Mouse (Mus musculus): ENCODE measurements around the gene Uck2. TPM values are rescaled to one million over a fixed set of nuclear protein-coding genes. Genes with fewer than 3 reads are reported as not detected.

The Uck2 gene
- total RNA-seq, 2 experiments from 2014 or later: 55.1 to 56.9 TPM

DNA sequence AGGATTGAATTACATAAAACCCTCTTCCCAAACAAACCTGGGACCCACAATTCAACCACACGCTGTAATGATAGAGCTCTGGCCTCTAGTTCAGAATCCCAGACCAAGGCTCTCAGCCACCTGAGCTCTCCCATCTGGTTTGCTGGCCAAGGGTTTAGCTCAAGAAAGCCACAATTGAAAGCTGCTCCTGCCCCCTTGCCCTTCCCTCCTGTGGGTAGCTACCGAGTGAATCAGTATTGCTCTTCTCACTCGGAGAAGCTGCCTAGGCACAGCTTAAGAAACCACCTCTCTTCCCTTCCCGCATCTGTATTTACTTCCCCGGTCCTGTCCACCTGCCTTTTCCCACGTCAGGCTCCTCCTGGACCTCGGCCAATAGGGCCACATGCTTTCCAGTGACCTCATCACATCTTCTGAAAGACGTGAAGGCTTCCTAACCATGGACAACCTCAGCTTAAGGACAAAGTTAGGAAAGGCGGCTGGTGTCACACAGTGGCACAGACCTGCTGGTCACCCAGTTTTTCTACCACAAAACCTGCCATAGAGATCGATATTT, 22.6 kb downstream of the Uck2 start:
- no peak for DNase-seq
- intact Hi-C loops (cut with DNase I): no loop called here

DNA sequence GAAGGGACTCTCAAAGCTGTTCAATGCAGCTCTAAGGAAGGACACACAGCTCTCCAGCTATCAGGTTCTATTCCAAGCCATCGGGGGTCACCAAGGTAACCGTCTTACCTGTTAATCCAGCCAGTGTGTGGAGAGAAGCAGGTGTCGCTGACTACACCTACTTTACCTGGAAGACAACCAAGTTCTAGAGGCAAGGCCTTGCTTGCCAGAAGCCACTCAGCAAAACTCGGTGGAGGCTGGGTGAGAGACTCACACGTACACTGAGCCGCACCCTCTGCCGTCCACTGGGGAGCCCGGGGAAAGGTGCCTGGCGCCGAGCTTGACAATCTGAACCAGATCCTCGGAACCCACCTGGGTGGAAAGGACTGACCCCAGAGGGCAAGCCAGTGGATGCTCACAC, 23.4 kb downstream of the Uck2 start:
- intact Hi-C loops (cut with DNase I): no loop called here
- no peak for DNase-seq

DNA sequence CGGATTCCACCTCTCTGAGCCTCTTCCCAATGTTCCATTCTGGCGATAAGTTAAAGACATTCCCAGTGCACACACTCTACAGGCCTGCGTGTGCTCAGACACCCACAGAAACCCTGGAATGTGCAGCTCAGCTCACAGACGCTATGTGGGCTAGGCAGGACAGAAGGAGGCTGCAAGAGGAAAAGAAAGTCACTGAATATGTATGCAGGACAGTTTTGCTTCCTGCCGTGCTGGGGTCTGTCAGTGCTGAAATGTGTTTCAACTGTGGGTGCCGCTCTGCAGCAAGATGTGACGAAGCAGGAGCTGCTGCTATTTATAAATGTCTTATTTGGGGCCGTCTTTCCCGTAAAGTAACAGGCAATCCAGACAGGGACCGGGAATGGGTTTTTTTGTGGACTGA, 25.4 kb downstream of the Uck2 start:
- intact Hi-C loops (cut with DNase I): no loop called here
- no peak for DNase-seq

DNA sequence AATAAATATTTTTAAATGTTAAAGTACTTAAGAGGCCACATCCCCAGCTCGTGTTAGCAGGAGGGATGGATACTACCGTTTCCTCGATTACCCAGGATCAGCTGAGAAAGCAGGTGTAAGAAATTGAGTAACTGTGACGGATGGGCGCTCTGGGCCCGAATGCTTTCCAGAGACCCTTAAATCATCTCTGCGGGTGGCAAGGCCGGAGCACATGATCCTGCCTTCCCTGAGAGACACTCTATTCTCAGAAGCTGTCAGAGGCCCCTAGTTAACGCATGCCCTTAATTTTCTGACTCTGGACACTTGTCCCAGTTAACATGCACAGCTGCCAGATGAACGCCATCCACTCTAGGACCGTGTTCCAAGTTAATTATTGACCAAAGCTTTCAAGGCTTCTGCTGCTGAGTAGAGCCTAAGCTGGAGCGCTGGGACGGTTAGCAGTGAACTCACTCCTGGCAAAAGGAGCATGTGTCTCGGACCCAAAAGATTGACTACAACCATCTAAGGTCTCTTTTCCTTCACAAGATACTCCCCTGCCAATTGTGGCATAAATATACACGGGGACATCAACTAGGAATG, 28.3 kb downstream of the Uck2 start:
- intact Hi-C loops (cut with DNase I): no loop called here
- no peak for DNase-seq

DNA sequence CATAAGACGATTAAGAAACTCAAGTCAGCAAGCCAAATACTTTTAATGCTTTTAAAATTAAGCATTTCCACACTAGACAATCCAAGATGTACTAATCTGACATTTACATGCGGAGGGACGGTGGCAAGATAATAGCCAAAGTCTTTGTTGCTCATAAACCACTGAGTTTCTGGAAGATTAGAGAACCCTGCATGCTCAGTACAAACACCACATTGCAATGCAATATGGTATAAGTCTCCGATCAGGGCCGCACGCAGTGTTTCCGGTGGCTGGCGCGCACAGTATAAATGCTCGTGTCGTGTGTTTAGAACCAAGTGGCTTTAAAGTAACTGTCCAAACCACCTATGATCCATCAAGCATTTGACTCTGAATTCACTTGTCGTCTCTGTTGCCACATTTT, 31.5 kb downstream of the Uck2 start:
- intact Hi-C loops (cut with DNase I): no loop called here

DNA sequence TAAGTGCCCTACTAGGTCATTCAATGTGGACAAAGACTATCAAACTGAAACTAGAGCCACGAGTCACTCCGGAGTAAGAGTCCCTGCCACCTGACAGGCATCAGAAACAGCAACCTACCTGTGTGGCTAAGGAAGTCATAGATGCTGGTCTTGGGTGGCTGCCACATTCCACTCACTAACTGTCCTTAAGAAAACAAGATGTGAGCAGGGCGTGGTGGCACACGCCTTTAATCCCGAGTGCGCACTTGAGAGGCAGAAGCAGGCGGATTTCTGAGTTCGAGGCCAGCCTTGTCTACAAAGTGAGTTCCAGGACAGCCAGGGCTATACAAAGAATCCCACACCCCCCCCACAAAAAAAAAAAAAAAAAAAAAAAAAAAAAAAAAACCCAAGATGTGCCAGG, 35.2 kb downstream of the Uck2 start:
- intact Hi-C loops (cut with DNase I): no loop called here
- no peak for DNase-seq

More for the DNA sequence above, 31.5 kb downstream of the Uck2 start:
- no peak for DNase-seq

DNA sequence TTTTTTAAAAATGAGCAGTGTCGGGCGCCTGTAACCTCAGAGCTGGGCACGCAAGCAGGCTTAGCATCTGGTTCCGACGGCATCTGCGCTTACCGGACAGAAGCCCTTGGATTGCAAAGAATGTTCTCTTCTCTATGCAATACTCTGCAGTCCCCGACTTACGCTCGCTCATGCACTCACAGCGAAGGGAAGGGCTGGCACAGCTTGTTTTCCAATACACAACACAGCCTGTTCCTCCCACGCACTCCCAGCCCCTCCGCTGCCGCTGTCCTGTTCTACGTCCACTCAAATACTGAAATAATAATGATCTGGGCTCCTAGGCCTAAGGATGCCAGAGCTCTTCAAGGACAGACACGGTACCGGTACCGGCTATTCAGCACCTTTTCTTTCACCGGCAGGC, 35.9 kb downstream of the Uck2 start:
- intact Hi-C loops (cut with DNase I): no loop called here
- DNase-seq: no peak

DNA sequence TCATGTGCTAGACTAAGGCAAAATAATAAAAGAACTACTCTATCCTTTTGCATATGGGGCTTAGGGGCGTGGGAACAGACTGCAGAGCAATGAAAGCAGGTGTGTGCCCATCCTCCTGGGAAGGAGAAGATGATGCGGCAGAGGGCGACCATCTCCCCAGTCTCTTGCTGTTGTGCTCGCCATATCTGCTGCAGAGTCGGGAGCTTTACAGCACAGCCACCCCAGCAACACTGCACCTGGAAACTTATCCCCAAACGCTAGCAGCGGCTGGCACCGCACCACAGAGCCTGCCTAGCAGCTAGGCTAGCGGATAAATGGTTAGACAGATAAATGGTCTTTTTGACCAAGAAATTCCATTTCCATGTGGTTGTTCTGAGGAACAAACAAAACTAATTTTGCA, 37.2 kb downstream of the Uck2 start:
- DNase-seq: no peak
- intact Hi-C loops (cut with DNase I): no loop called here

DNA sequence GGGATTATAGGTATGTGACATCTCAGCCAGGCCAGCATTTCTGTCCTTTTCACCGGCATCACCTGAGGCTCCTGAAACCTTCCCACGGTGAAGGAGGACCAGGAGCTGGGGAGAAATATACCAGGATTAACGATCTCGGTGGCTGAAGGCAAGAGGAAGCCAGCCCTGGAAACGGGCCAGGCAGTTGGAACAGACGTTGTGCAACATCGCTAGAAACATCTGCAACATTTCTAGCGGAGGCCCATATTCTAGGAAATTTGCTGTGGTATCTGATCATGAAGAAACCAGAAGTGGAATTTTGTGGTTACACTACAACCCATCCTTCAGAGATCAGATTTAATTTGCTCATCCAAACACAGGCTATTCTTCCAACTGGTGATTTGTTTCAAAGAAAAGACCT, 38.1 kb downstream of the Uck2 start:
- DNase-seq: peak; percentile 62 to 72
- intact Hi-C loops (cut with DNase I): no loop called here

DNA sequence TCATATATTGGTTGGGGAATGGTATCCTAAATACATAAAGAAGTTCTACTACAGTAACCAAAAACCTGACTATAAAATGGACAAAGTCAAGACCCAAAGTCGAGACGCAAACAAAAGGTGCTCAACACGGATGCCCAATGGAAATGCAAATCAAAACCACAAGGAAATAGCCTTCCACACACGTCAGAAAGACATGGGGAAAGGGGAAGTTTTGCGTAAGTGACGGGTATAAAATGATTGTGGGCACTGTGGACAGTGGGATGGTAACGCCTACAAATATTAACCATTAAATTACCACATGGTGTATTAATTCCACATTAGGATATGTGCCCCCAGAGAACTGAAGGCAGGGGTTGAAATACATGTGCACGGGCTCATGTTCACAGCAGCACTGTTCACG, 38.8 kb downstream of the Uck2 start:
- intact Hi-C loops (cut with DNase I): no loop called here
- DNase-seq: no peak

DNA sequence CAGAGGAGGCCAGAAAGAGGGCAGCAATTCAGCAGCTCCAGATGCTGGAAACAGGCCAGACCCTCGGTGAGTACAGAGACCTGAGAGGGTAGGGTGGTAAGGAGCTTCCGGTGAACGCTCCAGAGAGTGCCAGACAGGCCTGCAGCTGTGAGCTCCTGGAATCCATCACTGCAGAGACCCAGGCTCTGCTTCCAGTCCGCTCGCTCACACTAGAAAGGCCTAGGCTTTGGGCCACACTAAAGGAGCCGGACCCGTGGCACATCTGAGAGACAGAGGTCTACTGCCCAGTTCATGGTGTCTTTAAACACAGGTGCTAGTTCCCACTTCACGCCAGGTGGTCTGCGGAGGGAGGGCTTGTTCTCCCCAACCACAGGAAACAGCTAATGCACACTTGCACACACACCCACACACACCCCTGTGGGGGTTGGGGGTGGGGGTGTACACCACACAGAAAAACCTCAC, 39.9 kb downstream of the Uck2 start:
- DNase-seq: peak; percentile 46 to 48
- intact Hi-C loops (cut with DNase I): no loop called here

DNA sequence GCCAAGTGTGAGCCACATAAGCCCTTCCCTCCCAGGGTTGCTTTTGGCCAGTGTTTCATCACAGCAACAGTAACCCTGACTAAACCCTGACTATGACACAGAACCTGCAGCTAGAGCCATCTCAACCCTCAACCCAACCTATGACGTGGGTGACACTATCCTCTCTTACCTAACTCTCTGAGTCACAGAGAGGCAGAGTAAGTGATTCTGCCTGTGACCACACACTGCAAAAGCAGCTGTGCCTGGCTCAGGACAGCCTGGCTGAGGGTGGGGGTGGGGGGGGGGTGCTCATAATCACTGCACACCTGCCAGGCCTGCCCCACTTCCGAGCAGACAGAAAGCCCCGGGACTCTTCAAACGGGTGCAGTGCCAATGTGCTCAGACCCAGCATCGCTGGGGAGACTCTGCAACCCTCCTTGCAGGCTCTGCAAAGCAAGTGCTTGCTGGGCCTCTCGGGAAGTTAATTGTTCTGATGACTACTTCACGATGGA, 42.9 kb downstream of the Uck2 start:
- intact Hi-C loops (cut with DNase I): no loop called here
- no peak for DNase-seq

DNA sequence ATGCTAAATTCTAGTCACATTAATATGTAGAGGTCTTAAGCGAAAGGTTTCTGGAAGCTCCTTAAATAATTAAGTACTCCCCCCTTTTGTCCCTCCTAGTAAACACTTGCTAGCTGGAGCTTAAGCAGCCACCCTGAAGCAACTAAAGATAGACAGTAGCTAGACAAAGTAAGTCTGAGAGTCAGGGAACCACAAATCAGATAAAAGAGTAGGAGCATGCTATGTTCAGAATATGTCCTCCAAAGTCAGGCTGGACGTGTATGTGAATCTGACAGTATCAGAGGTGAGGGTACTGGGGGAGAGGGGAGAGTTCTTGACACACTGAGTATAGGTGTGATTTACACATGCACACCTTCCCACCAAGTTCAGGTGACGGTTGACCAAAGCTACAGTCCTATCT, 43.6 kb downstream of the Uck2 start:
- no peak for DNase-seq
- intact Hi-C loops (cut with DNase I): no loop called here

DNA sequence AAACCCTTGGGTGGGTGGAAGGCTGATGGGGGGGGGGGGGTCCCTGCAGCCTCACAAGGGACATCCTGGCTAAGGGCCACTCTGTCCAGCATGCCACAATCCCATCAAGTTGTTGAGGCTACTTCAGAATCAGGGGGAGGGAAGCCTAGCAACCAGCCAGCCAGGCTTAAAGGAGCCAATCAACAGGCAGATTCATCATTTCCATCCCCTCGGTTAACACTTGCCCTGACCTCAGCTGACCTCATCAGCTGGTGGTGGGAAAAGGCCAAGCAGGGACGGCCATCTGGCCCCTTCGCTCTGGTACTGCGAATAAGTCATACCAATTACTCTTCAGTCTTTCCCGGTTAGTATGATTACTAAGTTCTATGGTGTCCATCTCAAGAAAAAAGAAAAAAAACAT, 44.8 kb downstream of the Uck2 start:
- DNase-seq: peak in 1 of 2 experiments; percentile 56
- intact Hi-C loops (cut with DNase I): no loop called here

DNA sequence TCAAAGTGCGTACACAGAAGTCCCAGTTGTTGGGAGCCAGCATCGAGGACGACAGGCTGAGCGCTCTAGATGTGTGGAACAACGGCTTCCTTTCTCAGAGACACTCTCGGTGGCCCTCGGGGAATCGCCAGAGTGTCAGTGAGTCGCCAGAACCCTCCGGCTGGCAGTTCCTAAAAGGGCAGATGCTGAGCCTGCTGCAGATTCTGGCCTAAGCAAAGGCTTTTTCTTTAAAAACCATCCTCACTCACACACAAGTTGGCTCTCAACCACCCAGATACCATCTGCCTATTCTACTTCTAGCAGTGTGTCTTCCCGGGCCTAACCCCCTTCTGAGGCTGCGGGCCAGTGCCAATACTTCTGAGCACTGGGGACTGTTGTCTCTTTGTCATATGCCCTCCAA, 45.2 kb downstream of the Uck2 start:
- intact Hi-C loops (cut with DNase I): no loop called here
- no peak for DNase-seq

DNA sequence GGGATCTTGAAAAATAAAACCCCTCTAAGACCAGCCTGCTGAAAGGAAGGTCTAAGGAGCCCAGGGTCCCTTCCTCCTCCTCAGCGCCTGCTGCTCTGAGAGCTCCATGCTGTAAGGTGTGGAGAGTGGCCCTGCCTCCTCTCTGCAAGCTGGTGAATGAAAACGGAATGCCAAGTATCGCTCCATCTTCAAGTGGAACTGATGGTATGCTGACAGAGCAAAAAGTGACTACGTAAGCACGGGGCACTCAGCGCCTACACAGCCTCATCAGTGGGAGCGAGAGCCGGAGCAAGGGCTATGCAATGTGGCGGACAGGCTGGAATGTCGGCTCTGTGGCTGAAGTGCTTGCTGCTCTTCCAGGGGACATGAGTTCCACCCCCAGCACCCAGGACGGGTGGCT, 47.3 kb downstream of the Uck2 start:
- intact Hi-C loops (cut with DNase I): no loop called here
- DNase-seq: no peak

DNA sequence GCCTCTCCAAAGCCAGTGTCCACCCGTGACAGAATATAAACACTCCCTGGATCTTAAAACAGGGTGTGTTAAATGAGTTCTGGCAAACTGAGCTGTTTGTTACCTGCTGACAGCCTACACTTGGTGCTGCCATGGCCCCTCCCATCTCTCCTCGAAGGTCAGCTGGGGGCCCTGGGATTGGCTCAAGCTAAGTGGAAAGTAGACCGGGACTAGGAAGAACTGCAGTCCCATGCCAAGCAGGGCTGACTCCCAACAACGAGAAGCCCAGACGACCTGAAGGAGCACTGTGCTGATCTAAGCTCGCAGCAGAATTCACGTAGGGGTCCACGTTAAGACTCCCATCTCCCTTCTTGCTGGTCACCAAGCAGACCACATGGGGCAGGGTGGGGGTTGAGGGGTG, 48.3 kb downstream of the Uck2 start:
- intact Hi-C loops (cut with DNase I): no loop called here
- peak in 1 of 2 experiments; percentile 56 for DNase-seq

DNA sequence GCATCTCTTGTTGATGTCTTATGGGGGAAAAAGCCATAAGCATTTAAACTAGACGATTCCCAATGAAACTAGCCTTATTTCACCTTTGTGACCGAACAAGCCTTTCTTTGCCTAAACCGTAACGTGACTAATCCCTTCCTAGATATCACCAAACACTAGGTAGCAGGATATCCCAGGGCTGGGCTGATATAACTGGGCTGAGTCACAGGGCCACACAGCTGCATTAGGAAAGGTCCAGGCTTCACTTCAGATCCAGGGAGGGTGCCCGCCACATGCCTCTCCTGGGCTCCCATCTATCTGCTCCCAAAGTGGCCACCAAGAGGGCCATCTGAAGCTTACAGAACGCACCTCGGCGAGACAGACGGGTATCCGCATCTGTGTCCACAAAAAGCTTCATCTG, 50.8 kb downstream of the Uck2 start:
- no peak for DNase-seq
- intact Hi-C loops (cut with DNase I): loop anchor here (5.0 kb wide), 1 partner anchor 38 kb away; no protein-coding TSS in a partner anchor

DNA sequence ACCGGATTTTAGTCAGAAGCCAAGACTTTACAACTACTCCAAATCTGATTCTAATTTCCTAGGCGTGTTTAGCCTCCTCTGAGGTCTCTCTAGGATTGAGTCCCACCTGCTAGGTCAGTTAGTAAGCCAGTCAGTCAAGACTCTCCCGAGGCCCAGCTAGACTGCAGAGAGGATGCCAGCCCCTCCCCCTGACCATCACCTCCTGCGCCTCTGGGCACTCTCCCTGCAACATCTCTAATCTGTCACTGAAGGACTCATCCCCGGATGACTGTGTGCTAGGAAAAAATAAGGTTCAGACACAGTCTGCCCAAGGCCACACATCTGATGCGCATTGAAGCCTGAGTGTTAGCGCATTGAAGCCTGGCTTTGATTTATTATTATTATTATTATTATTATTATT, 52.2 kb downstream of the Uck2 start:
- no peak for DNase-seq
- intact Hi-C loops (cut with DNase I): loop anchor here (5.0 kb wide), 1 partner anchor 39 kb away; no protein-coding TSS in a partner anchor

DNA sequence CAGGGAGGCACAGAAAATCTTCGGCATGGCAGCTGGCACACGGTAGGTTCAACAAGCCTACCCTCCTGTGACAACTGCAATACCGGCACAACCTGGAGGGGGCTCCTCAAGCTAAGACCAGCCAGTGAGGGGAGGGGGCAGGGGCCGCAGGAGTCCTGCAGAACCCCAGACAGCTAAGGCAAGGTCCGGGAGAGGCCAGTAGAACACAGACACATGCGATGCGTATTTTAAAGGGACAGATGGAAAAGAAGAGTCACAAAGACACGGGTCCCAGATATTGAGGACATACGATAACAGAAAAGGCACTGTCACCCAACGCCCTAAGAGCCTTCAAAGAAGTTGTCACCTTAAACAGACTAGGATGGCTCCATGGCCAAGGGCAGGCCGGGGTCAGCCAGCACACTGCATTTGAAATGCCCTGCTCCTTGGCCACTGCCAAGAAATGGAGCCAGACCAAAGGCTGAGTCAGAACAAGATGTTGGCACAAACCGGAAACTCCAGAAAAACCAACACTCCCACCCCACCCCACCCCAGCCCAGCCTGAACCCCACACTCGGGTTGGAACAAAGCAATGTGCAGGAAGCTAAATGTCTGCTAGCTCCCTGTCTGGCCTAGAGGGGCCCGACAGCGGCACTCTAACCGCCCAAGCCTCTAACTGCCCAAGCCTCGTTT, 53.4 kb downstream of the Uck2 start:
- intact Hi-C loops (cut with DNase I): loop anchor here (2.0 to 5.0 kb wide), 2 partner anchors 41 to 77 kb away; partner anchors contain the start of gene Tmco1
- peak in 1 of 2 experiments; percentile 56 for DNase-seq

DNA sequence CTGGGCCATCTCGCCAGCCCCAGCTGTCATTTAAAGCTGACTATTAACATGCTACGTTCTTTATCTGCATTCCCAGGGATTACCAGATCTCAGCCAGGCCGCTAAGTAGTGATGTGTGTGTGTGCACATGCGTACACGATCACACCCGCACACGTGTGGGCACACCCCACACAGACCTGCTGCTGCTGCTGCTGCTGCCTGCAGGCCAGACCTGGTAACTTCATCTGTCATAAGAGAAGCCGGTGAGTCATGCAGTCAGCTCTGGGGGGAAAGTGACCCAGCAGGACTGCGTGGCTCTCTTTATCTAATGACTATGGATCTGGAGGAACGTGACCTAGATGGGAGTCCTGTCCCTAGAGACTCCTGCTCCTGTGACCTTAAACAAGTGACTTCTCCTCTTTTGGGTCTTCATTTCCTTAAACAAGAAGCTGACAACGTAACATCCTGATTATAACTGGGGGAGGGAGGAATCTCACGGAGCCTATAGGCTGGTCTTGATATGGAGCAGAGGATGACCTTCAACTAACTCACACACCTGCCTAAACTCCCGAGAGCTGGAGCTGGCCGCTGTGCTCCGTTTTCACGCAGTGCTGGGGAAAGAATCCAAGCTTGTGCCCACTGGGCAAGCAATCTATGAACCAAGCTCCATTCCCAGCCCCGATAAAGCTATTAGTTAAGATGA, 54.0 kb downstream of the Uck2 start:
- no peak for DNase-seq
- intact Hi-C loops (cut with DNase I): loop anchor here (2.0 to 5.0 kb wide), 2 partner anchors 41 to 78 kb away; partner anchors contain the start of gene Tmco1
